Mouse (Mus musculus) frontal cortex, adult 2 months (tissue): ENCODE measurements at regions not wholly inside any gene's neighbourhood (a gene's known extent, or its start where the extent isn't known, plus 50 kb on each side); places are given as distances from the start of the nearest gene placed in this dataset.

Experiments
- DNase-seq, 2 experiments: peaks; one replicate each; pipeline ENCODE4 v3.0.0; 2022; ENCODE audit warnings: low spot score in 1 of 2; ENCODE audit errors: extremely low spot score in 1 of 2

DNA sequence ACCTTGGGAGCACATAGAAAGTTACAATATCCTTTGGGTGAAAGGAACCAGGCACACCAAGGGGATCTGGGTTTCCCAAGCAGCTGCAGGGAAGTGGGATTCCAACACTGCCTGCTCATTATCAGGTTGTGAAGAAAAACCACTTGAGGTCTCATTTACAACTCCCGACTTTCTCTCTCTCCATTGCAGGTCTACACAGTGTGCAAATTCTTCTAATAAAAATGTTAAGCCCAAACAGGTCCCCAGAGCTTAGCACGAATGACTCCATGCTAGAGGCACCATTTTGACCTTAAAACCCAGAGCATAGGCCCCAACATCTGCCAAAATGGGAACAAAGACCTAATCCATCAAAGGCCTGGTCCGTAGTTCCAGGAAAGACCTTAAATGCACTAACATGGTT lies 231.3 kb upstream of the Nrip1 start:
- DNase-seq = no peak

DNA sequence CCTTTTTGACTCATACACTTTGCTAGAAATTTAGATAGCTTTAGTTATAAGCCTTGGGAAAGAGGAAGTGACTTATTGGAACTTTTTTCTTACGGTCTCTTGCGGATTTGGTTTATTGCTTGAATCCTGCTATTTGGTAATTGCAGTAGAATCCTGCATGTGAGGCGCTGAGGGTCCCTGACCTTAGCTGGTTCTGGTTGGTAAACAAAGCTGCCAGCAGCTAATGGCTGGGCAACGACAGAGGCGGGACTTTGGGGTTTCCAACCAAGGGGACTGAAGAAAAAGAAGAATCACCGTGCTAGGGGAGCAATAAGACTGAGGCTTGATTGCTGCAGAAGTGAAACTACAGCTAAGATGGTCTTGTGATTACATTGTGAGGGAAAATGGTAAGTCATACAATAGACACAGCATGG lies 230.2 kb upstream of the Nrip1 start:
- DNase-seq = no peak

DNA sequence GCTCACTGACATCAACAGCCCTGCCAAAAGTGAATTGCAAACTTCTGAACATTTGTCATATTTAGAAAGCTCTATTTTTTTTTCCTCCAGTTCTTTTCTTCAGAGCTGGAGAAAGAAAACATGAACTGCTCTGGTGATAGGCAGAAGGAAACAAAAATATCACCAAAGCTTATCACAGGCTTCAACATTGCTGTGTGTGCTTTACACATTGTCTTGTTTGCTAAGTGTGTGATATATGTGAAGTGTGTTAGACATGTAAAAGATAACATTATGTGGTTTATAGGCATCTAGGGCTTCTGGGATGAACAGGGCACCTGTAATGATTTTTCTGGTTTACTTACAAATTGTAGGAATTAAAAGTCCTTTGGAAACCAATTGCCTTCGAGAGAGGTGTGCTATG lies 229.8 kb upstream of the Nrip1 start:
- DNase-seq = no peak

DNA sequence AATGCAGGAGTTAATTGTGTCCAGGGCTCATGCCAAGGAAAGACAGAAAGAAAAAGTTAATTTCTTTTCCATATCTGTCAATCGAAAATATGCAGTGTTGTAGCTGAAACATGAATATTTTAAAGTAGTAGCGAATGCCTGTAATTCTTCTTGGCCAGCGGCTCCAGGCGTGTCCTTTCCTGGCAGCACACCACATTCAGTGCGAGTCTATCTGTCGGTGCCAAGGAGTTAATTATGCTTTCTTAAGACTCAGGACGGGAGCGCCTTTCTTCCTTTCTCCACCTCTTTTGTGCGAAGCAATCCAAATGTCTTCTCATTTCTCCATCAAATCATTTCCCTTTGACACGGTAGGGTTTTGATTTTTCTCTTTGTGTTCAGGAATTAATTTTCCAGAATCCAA lies 226.5 kb upstream of the Nrip1 start:
- DNase-seq = peak in 1 of 2 experiments; percentile 11

DNA sequence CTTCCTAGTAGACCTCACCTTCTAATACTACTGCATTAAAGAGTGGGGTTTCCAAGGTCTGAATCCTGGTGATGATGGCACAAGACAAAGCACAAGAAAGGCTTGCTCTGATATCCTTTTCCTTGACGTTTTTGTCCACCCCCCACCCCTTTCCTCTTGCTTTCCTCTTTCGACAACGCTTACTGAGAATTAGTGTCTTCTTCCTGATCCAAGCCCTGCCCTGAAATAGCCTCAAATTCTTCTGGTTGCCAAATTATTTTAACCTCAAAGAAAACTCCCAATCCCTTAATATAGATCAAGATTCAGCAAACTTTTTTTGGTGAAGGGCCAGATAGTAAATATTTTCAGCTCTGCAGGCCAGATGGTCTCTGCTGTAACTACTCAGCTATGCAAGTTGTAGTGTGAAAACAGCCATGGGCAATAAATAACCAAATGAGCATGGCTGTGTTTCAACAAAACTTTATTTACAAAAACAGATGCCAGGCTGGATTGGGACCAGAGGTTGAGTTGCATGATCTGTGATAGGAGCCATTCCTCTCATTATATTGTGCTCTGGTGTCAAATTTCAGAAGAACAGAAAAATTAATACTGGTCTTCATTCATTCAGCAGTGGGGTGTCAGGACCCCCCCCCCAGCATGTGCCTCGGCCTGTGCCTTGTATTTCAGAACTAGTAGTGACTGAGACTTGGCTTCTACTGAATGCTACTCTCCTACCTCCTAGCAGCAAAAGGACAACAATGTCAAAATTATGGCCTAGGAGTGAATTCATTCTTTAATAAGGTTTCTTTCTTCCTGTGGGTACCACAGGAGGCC lies 218.5 kb upstream of the Nrip1 start:
- DNase-seq = peak in 1 of 2 experiments; percentile 30

DNA sequence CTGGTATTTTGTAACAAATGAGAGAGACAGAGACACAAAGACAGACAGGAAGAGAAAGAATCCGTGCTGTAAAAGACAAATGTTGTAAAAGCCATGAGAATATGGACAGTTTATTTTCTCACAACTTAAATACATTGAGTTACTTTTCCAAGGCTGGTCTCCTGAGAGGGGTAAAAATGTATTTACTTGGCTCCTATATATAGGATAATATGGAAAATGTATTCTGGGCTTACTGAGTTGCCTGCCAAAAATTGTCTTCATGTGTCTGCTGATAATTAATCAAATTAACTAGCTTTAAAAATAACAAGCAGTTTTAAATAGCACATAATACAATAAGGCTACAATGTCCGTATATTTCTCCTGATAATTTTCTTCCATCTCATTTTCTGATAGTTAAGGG lies 216.2 kb upstream of the Nrip1 start:
- DNase-seq = no peak

DNA sequence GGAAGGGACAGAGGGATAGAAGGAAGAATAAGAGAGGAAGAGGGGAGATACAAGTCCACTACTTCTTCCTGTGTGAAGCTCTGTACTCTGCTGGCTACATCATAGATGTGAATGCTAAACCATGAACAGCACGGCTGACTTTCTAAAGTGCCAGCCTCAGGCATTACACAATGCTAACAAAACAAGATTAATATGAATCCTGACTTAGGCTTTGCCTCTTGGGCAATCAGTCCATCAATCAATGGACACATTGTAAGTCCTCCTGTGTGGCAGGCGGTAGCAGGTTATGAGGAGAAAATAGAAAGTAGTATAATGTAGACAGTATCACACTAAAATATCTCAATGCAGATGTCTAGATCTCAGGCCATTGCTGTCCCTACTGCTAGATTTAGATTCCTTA lies 203.6 kb upstream of the Nrip1 start:
- no peak for DNase-seq

- peak; percentile 20 to 35 for DNase-seq
Measured at GRCm38 (mm10) chr16:76575281-76575680, 201.7 kb upstream of the Nrip1 start.

- no peak for DNase-seq
Measured at GRCm38 (mm10) chr16:76566220-76566619, 192.6 kb upstream of the Nrip1 start.

DNA sequence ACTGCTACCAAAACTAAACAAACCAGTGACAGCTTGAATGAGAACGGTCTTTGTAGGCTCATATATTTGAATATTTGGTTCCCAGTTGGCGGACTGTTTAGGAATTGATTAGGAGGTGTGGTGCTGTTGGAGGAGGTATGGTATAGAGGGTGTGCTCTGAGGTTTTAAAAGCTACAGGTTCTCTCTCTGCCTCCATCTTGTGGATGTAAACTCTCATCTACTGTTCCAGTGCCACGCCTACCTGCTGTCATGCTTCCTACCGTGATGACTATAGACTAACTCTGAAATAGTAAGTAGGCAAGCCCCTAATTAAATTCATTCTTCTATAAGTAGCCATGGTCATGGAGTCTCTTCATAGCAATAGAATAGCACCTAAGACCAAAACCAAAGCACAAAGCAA lies 181.2 kb upstream of the Nrip1 start:
- DNase-seq = no peak

DNA sequence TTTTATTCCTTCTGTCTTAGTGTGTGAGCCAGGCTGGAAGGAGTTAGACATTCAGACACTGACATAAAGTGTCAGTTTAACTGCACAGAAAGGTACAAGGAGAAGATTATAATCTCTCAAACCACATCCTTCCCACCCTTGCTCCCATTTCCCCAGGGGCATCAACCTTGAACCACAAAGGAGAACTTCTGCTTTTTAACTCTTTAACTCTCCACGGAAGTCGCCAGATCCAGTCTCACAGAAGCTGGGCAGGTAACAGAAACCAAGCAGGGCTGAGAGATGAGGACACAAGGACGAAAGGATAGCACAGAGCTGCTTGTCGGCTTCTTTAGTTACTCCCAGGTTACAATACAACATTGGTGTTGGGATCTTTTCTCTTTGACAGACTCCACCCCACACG lies 176.0 kb upstream of the Nrip1 start:
- DNase-seq = no peak

- no peak for DNase-seq
Measured at GRCm38 (mm10) chr16:76547087-76547486, 173.5 kb upstream of the Nrip1 start.

DNA sequence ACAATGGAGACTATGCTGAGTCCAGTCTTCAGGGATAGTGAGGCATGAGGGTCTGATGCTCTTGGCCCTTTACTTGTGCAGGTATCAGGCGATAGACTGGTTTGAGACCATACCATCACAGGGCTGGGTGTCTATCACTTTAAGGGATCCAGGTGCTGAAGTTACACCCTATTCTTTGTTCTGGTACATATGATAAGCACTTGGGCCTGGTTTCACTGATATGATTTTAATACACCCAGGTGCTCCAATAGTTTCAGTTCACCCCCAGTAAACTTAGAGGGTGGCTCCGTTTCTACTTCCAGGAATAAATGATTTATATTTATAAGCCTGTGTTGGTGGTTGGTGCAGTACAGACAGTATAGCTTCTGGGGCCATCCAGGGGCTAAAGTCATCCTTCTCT lies 173.0 kb upstream of the Nrip1 start:
- DNase-seq = no peak

GRCm38 (mm10) chr16:76545942-76546341 lies 172.3 kb upstream of the Nrip1 start:
- no peak for DNase-seq

- DNase-seq = no peak
Measured at GRCm38 (mm10) chr16:76544972-76545371, 171.3 kb upstream of the Nrip1 start.

DNA sequence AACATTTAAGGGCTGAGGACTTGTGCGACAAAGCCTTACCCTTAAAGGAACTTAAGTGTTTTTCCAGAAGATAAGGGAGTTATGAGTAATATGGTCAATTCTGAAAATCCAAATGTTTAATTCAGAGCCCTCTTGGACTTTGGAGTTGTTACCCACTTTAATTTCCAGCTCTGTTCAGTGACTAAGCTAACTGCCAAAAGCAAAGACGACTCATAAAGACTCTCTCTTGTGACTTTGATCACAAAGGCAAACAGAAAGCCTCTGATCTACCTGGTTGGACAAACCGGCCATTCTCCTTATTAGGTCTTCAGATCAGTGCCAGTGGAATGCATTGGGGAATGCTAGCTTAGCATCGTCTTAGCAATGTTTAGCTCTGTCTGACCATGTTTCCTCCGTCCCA lies 167.3 kb upstream of the Nrip1 start:
- no peak for DNase-seq

DNA sequence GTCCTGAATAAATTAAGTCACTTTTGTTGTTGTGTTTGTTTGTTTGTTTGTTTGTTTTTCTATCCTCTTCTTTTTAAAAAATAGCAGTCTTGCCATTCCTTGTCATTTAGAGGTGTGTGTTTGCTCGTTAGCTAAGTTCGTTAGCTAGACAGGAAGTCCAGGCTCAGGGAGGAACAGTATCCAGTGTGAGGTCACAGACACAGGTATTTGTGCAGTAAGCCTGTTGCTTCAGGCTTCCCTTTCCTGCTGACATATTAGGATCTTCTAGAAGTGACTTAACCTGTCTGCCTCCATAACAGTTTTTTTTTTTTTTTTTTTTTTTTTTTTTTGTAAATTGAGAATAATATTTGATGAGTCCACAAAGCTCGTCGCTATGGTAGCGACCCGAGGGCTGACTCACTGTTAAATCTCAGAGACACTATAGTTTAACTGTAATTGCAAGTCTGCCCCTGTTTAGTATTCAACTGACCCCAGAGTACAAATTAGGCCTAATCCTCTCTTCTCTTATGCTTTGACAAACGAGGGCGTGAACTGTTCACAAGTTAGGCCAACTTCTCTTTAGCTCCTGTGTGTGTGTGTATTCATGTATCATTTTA lies 166.8 kb upstream of the Nrip1 start:
- no peak for DNase-seq

GRCm38 (mm10) chr16:76539669-76540068 lies 166.0 kb upstream of the Nrip1 start:
- DNase-seq = peak in 1 of 2 experiments; percentile 3

- no peak for DNase-seq
Measured at GRCm38 (mm10) chr16:76537871-76538270, 164.2 kb upstream of the Nrip1 start.

DNA sequence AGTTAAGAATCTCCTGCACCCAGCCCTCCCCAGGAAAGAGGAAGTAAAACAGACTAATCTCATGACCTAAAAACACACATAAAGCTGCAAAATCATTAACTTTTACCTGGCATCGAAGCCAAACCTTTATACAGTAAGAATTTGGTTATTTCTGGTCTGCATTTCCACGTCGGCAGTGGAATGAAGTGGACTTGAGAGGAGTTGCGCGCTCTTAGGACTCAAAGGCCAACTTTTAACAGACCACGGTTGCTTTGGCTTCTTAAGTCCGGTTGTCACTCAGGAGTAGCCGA lies 159.2 kb upstream of the Nrip1 start:
- DNase-seq = no peak

DNA sequence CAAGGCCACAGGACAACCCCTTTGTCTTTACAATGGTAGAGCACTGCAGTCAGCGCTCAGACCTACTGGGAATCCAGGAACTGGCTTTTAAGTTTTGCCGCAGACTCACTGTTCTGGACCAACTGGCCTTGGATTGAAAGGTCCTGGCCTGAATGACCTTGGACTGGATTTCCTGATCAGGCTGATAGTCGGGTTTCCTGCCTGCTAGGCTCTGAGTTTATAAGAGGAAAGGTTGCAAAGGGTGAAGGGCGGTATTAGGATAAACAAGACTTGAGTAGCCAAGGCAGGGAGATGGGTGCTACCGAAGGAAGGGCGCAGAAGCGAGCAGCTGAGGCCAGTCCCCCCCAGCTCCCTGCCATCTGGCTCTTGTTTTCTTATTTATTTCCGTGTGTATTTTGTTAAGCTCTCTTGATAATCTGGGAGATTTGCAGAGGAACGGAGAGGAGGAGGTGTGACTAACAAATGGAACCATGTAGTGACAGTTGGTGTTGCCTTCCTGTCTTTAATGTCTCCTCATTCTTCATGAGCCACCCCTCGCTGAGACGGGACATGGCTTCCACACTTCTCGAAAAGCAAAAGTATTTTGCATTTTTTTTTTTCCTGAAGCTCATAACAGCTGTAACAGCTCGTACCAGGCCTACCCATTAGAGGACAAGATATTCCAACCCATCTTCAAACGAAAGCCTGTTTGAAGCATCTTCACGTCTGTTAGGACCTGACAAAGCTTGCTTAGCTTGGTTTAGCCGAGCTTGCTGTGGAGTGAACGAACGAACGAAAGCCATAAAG lies 158.7 kb upstream of the Nrip1 start:
- DNase-seq = no peak

DNA sequence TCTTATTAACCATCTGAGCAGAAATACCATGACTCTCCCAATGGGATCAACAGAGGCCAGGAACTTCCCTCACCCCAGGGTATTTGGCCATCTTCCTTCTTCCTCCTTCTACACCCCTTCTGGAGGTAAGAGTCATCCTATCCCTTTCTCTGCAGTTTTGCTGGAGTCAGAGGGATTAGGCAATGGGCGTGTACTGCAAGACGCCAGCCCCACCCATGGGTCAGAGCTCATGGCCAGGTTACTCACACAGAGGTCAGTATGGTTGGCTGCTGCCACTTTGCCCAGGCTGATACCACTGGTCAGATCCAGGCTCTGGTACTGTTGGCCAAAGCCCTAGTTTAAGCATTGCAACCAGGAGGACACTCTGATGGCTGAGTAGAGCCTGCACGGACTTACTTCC lies 157.3 kb upstream of the Nrip1 start:
- no peak for DNase-seq
